Mouse (Mus musculus) embryonic facial prominence, embryonic 13.5 days (tissue): ENCODE results near the gene Cactin. TPM values are rescaled to one million over a fixed set of nuclear protein-coding genes. Genes with fewer than 3 reads are reported as not detected.

Experiments used
- ATAC-seq: fragments of 200-750 bp; cut with Nextera tagmentation; 2 replicates; pipeline ENCODE4 v1.8.0; 2017; ENCODE audit warnings: low read depth; ENCODE audit not compliant: insufficient number of reproducible peaks, insufficient read depth, low FRiP score, low TSS enrichment
- H3K27ac ChIP-seq: fragments of 300-500 bp; sonication (generic); 2 replicates; pipeline ENCODE4 v1.5.1; 2015; ENCODE audit warnings: moderate library complexity, mild to moderate bottlenecking, inconsistent platforms
- H3K27me3 ChIP-seq: fragments of 300-500 bp; sonication (generic); 2 replicates; pipeline ENCODE4 v1.6.1; 2015; ENCODE audit warnings: mild to moderate bottlenecking, inconsistent platforms
- H3K36me3 ChIP-seq: fragments of 300-500 bp; sonication (generic); 2 replicates; pipeline ENCODE4 v1.6.1; 2015; ENCODE audit warnings: mild to moderate bottlenecking, inconsistent platforms
- H3K4me1 ChIP-seq: fragments of 300-500 bp; sonication (generic); 2 replicates; pipeline ENCODE4 v1.6.1; 2015; ENCODE audit warnings: inconsistent platforms
- H3K4me2 ChIP-seq: fragments of 300-500 bp; sonication (generic); 2 replicates; pipeline ENCODE4 v1.6.1; 2015; ENCODE audit warnings: moderate library complexity, mild to moderate bottlenecking, inconsistent platforms
- H3K4me3 ChIP-seq: fragments of 300-500 bp; sonication (generic); 2 replicates; pipeline ENCODE4 v1.5.1; 2015; ENCODE audit warnings: mild to moderate bottlenecking, inconsistent platforms
- H3K9ac ChIP-seq: fragments of 300-500 bp; sonication (generic); 2 replicates; pipeline ENCODE4 v1.6.1; 2015; ENCODE audit warnings: mild to moderate bottlenecking, inconsistent platforms
- H3K9me3 ChIP-seq: fragments of 300-500 bp; sonication (generic); 2 replicates; pipeline ENCODE4 v1.6.1; 2016; ENCODE audit warnings: inconsistent platforms
- WGBS: fragments of 180-500 bp; shearing (Covaris S2); methylation state at CpG from one replicate; pipeline ENCODE4 v1.1.7; 2015; ENCODE audit warnings: mixed read lengths; 5-methylcytosine and 5-hydroxymethylcytosine counted together
- polyA plus RNA-seq: library from polyadenylated mRNA; unstranded; fragments of >200 nt; fragmentation: Nextera tagmentation; extraction: Ambion mirVana; gene quantifications from 2 replicates; pipeline ENCODE4 v1.2.1, GENCODE M21; 2015

Cactin gene
- polyA plus RNA-seq, 1 experiment from 2014 or later = 46.9 TPM

DNA sequence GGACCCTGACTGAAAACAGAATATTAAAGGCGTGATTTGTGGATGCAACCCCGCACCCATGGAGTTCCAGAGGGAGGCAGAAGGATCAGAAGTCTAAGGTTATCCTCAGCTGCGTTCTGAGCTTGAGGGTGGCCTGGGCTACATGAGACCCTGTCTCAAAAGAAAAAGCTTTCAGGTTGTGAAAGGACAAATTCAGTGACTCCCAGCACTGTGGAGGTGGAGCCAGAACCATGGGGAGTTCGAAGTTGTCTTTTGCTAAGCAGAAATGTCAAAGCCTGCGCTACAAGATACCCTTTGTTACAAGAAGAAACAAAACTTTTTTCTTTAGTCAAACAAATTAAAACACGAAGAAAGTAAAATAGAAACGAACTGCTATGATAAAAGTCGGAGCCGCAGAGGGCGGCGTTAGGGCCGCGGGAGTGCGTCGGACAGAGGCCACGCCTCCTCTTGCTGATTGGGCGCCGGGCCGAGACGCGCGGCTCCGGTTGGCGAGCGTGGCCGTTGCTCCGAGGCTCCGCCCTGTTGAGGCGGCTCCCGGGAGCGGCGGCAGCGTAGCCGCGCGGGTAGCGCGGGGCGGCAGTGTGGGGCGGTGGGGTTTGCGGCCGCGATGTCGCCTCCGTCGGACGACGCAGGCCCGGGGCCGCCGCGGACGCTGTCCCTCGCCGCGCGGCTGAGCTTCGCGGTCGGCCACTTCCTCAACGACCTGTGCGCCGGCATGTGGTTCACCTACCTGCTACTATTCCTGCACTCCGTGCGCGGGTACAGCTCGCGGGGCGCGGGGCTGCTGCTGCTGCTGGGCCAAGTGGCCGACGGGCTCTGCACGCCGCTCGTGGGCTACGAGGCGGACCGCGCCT is 36.3 kb downstream of the Cactin start, which contains the start of gene Mfsd12:
Mfsd12 (plus strand) TSS at position 501 of the 854 bp plus-strand sequence.
- ATAC-seq = peak; percentile 80
- 2% methylated on average over 79 of the region's 79 CpGs for WGBS
- Histone ChIP-seq H3K36me3 (peaks cover 18% of the 10 kb centered on the region), H3K27ac (no peak within 1 kb of the TSS), H3K27me3 (no peaks in the 10 kb centered on the region), H3K9ac (peak within 1 kb of the TSS; percentile 84), H3K4me3 (peak within 1 kb of the TSS; percentile 78), H3K4me2 (peak within 1 kb of the TSS; percentile 98), H3K4me1 (peaks cover 43% of the 10 kb centered on the region), H3K9me3 (no peaks in the 10 kb centered on the region)

DNA sequence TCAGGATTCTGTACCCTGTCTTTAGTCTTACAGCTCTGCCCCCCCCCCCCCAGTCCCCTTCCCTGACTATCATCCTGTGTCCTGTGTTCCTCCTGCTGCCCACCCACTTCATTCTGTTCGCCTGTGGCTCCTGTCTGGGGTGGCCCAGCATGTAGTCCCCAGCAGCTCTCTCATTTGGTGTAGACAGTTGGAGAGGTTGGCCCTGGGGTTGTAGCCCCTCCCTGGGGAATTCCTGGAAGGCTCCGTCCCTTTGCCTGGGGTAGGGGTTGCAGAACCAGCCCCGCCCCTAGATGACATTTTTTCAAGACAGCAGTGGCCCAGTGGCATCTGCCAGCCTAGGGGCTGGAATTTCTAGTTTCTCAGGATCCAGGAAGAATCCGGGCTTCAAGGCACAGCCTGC is 37.3 kb downstream of the Cactin start:
- peak overlapping the region; percentile 84 for H3K9ac ChIP-seq
- peak overlapping the region; percentile 98 for H3K4me2 ChIP-seq
- H3K27me3 ChIP-seq = peaks cover 8% of the 10 kb centered on the region
- H3K27ac ChIP-seq = no peak overlapping the region
- no peaks in the 10 kb centered on the region for H3K9me3 ChIP-seq
- peaks cover 28% of the 10 kb centered on the region for H3K36me3 ChIP-seq
- H3K4me3 ChIP-seq = peak overlapping the region; percentile 78
- ATAC-seq = no peak; the same call in 1 of the 2 replicates
- WGBS = 30% methylated on average over 4 of the region's 4 CpGs
- peaks cover 49% of the 10 kb centered on the region for H3K4me1 ChIP-seq

DNA sequence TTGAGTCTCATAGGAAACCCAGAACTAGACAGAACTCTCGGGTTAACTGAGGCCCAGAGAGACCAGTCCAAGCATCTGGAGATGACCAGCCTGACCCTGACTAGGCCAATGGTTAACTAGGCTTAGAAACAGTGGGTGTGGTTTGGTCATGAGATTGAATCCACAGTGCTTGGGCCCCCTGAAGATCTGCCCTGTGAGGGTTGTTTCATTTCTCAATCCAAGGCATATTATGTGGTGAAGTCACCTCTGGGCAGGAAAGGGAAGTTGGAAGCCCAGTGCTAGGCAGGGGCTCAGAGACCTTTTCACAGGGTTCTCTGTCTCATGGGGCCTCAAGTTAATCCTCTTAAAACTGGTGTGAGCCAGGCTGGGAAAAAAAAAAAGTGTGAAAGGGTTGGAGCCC is 37.9 kb downstream of the Cactin start:
- Histone ChIP-seq H3K4me2 (peak overlapping the region; percentile 98), H3K4me1 (peaks cover 55% of the 10 kb centered on the region), H3K9me3 (no peaks in the 10 kb centered on the region), H3K27ac (0 out of 2 replicates have a peak overlapping the region, but pooled peaks have one; percentile 11), H3K27me3 (peaks cover 15% of the 10 kb centered on the region), H3K36me3 (peaks cover 30% of the 10 kb centered on the region), H3K4me3 (peak overlapping the region; percentile 78), H3K9ac (peak overlapping the region; percentile 84)
- ATAC-seq = no peak
- 62% methylated on average over 1 of the region's 1 CpGs for WGBS

DNA sequence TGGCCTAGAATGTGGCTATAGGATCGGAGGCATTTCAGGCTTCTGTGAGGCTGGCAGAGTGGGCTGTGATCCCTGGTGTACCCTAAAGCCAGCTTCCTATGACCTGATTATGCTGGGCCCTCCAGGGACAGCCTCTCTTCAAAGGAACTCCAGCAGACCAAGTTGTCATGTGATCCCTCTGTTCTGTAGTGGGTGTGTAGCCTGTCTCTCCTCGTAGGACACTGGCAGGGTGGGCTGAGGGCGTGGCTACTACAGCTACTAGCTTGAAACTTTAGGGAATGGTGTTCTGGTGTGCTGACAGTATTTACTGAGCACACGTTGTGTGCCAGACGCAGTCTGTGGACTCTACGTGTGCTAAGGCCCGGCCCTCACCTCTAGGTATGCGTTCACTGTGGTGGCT is 39.8 kb downstream of the Cactin start:
- Histone ChIP-seq H3K36me3 (peaks cover 30% of the 10 kb centered on the region), H3K9ac (0 out of 2 replicates have a peak overlapping the region, but pooled peaks have one; percentile 44), H3K4me3 (no peak overlapping the region), H3K9me3 (no peaks in the 10 kb centered on the region), H3K4me2 (no peak overlapping the region), H3K27me3 (peaks cover 33% of the 10 kb centered on the region), H3K4me1 (peaks cover 61% of the 10 kb centered on the region), H3K27ac (no peak overlapping the region)
- WGBS = 63% methylated on average over 8 of the region's 8 CpGs
- no peak for ATAC-seq

DNA sequence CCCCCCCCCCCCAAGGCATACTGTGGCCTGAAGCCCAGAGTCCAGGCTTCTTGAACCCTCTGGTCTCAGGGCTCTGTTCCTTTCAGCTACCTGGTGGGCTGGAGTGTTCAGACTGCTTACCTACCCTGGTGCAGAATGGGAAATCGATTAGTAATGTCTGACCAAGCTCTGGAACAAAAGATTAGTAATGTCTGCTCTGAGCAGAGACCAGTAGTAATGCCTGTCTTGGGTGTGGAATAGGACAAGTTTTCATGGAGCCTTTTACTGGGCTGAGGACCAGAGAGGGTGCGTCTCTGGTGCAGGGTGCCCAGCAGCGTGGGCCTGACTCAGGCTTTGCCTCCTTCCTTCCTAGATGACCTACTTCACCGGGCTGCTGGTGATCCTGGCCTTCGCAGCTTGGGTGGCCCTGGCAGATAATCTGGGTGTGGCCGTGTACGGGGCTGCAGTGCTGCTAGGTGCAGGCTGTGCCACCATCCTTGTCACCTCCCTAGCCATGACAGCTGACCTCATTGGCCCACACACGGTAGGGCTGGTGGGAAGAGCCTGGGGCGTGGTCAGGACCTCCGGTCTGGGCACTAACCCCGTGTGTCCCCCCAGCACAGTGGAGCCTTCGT is 41.5 kb downstream of the Cactin start:
- WGBS = 76% methylated on average over 12 of the region's 12 CpGs
- H3K9me3 ChIP-seq = no peaks in the 10 kb centered on the region
- no peak for ATAC-seq
- H3K27ac ChIP-seq = no peak overlapping the region
- no peak overlapping the region for H3K4me2 ChIP-seq
- no peak overlapping the region for H3K9ac ChIP-seq
- peaks cover 45% of the 10 kb centered on the region for H3K36me3 ChIP-seq
- H3K4me3 ChIP-seq = no peak overlapping the region; the same call in 1 of the 2 replicates
- peaks cover 55% of the 10 kb centered on the region for H3K4me1 ChIP-seq
- peaks cover 39% of the 10 kb centered on the region for H3K27me3 ChIP-seq

DNA sequence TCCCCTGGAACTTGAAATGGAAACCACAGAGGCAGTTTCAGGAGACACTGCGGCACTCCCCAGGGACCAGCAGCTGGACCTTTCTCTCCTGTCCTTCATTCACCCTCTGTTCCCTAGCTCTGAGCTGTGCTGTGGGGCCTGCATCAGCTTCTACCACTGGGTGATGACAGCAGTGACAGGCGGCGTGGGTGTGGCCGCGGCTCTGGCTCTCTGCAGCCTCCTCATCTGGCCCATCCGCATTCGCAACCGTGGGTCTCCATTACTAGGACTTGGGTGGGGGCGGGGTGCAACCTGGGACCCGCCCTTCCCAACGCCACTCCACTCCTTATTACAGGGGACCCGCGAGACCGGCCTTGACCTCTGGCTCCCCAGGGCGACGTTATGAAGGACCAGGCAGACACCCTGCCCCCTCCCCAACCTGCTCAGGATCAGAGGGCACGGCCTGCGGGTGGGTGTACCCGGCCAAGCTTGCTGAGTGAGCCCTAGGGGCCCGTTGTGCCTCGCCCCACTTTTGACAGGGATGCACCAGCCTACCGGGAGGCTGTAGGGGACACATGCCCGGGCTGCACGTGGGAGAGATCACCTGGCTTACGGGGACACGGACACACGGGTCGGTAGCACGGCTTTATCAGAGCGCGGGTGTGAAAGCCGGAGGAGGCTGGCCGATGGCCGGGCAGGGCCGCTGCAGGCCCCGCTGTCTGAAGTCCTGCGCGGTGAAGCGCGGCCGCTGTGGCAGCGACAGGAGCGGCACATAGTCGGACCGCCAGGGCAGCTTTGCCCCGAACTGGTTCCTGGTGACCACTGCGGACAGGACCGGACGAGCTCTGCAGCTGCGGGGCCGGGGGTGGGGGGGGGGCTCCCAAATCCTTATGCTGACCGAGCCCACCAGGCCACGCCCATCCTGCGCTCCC is 42.8 kb downstream of the Cactin start:
- peaks cover 57% of the 10 kb centered on the region for H3K36me3 ChIP-seq
- peaks cover 39% of the 10 kb centered on the region for H3K27me3 ChIP-seq
- peak overlapping the region; percentile 61; the same call in 1 of the 2 replicates for H3K9ac ChIP-seq
- peaks cover 44% of the 10 kb centered on the region for H3K4me1 ChIP-seq
- H3K27ac ChIP-seq = no peak overlapping the region
- ATAC-seq = no peak
- peak overlapping the region; percentile 32 for H3K4me3 ChIP-seq
- WGBS = 11% methylated on average over 54 of the region's 54 CpGs
- H3K4me2 ChIP-seq = peak overlapping the region; percentile 60
- H3K9me3 ChIP-seq = no peaks in the 10 kb centered on the region

DNA sequence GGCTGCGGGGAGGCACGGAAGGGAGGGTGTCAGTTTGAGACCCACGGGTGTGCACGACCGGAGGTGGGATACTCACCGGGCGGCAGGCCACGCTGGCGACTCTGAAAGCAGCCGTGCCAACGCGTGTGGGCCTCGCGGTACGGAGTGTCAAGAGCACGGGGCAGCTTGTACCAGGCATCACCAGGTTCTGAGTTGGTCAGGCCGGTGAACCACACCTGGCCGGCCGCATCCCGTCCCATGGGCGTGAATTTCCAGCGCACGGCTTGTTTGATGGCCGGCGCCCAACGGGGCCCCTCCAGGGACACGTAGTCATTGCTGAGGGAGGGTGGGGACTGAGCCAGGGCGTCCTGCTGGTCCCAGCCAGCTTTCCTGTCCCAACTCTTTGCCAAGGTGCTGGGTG is 43.8 kb downstream of the Cactin start:
- peak overlapping the region; percentile 61 for H3K9ac ChIP-seq
- peaks cover 67% of the 10 kb centered on the region for H3K36me3 ChIP-seq
- H3K27ac ChIP-seq = no peak overlapping the region
- peaks cover 37% of the 10 kb centered on the region for H3K4me1 ChIP-seq
- no peaks in the 10 kb centered on the region for H3K9me3 ChIP-seq
- H3K4me3 ChIP-seq = peak overlapping the region; percentile 32
- peaks cover 39% of the 10 kb centered on the region for H3K27me3 ChIP-seq
- no peak for ATAC-seq
- H3K4me2 ChIP-seq = peak overlapping the region; percentile 60
- WGBS = 11% methylated on average over 28 of the region's 28 CpGs

DNA sequence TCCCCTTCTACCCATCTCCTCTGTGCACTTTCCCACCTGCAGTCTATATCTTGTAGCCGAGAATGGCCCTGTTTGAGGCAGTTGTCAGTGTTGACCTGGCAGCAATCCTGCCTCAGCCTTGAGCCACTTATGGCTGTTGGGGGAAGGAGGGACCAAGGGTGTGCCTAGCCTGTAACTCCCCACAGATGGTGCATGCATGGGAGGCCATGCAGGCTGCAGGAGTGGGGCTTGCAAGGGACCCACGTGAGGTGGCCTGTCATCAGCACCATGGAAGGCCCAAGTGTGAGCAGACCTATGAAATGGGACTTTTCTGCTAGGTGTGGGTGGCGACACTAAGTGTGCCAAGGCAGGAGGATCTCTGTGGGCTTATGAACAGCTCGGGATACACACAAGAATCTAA is 44.2 kb downstream of the Cactin start:
- Histone ChIP-seq H3K9ac (no peak overlapping the region), H3K9me3 (no peaks in the 10 kb centered on the region), H3K27ac (no peak overlapping the region), H3K4me2 (no peak overlapping the region), H3K4me1 (peaks cover 37% of the 10 kb centered on the region), H3K27me3 (peaks cover 39% of the 10 kb centered on the region), H3K4me3 (no peak overlapping the region), H3K36me3 (peaks cover 68% of the 10 kb centered on the region)
- 28% methylated on average over 4 of the region's 4 CpGs for WGBS
- 0 out of 2 replicates have a peak, but pooled peaks have one; percentile 12 for ATAC-seq

DNA sequence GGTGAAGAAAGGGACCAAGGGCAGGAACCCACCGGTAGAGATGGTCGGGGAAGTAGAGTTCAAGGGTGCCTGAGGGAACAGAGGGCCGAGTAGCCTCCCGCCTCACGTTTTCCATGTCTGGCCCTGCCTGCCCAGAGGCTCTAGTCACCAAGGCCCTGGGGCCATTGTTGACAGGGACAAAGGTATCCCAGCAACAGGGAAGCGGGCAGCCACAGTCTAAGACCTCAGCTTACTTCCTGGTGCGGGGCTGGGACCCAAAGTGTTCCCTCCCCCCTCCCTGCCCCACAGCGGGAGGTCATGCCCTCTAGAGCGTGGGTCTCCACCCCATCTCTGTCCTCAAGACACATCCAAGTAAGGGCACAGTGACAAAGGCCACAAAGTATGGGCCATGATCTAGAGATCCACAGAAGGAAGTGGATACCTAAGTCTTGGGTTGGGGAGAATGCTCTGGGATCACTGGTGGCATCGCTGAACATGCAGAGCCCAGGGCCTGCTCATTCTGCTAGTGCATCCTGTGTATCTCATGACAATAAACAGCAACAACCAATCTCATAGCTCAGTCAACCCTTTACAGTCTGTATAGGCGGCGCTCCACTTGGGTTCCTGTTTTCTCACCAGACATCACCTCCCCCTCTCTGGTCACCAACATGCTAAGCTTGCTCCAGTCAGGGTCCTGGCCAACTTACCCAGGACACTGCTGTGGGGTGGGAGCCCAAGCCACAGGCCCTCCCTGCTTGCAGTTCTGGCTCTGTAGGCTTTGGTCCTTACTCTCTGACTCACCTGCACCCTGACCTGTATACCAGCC is 45.0 kb downstream of the Cactin start, which contains the start of gene 4930404N11Rik:
4930404N11Rik (minus strand) TSS at position 145 of the 805 bp plus-strand sequence.
- H3K27ac ChIP-seq = no peak within 1 kb of the TSS
- peaks cover 73% of the 10 kb centered on the region for H3K36me3 ChIP-seq
- peaks cover 31% of the 10 kb centered on the region for H3K4me1 ChIP-seq
- H3K27me3 ChIP-seq = peaks cover 39% of the 10 kb centered on the region
- peak within 1 kb of the TSS; percentile 60 for H3K4me2 ChIP-seq
- 24% methylated on average over 12 of the region's 12 CpGs for WGBS
- peak within 1 kb of the TSS; percentile 32 for H3K4me3 ChIP-seq
- ATAC-seq = no peak
- peak within 1 kb of the TSS; percentile 61 for H3K9ac ChIP-seq
- no peaks in the 10 kb centered on the region for H3K9me3 ChIP-seq

DNA sequence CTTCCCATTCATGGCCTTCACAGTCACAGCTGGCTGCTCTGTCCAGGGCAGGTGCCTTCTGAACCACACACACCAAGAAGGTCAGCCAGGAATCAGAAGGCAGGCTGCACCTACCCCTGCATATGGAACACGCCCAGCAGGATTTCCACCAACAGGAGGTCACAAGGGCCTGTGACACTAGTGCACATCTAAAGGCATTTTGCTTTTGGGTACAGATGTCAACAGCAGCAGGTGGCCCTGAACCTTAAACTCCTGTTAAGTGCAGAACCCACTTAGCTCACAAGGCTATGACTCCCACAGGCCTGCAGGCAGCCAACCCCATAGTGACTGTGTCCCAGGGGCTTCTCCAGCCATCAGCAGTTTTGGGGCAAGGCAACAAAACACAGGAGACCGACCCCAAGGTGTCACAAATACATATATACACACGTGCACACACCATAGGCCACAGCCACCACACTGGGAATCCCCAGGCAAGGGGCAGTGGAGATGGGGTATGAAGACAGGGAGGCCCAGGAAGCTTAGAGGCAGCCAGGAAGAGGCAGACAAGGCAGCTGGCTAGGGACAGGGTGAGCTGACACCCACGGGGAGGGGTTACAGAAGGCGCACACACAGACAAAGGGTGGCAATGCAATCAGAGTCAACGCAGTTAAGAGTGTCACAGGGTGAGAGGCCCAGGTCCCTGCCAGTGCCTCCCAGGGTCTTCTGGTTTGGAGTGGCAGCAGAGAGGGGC is 45.7 kb downstream of the Cactin start:
- no peak overlapping the region for H3K4me2 ChIP-seq
- peaks cover 27% of the 10 kb centered on the region for H3K4me1 ChIP-seq
- ATAC-seq = no peak
- H3K9me3 ChIP-seq = no peaks in the 10 kb centered on the region
- H3K36me3 ChIP-seq = peaks cover 74% of the 10 kb centered on the region
- 80% methylated on average over 6 of the region's 6 CpGs for WGBS
- no peak overlapping the region; the same call in 1 of the 2 replicates for H3K9ac ChIP-seq
- H3K27ac ChIP-seq = no peak overlapping the region
- peaks cover 39% of the 10 kb centered on the region for H3K27me3 ChIP-seq
- no peak overlapping the region for H3K4me3 ChIP-seq
